Mouse (Mus musculus) gastrocnemius, postnatal 25 days (tissue): ENCODE results near the gene Nepro. TPM values are rescaled to one million over a fixed set of nuclear protein-coding genes. Genes with fewer than 3 reads are reported as not detected.

Experiments
- DNase-seq: peaks from one replicate; pipeline ENCODE4 v3.0.0; 2022
- long read RNA-seq, 2 experiments: library from polyadenylated mRNA; stranded (forward); transcript quantifications; one replicate each; pipeline ENCODE4 v2.0.0; 2021
- total RNA-seq, 2 experiments: library from RNA; stranded (reverse); gene quantifications; 1 replicate in 1 of 2; 2 replicates in 1 of 2; pipeline ENCODE4 v1.2.3; 2021

Gene Nepro
- total RNA-seq, result 1 to 10 TPM; 3.2 to 4.3 TPM
- long read RNA-seq, experiment 1, result 0 reads
- long read RNA-seq, experiment 2, partial matches to known transcripts, result 1 of 3 reads
- long read RNA-seq, experiment 2, other reads (novel, unspliced or antisense), result 2 of 3 reads

- DNase-seq, result peak; percentile 96
These were observed at the start of gene Nepro for GRCm38 (mm10) chr16:44724083-44724787. Nepro (plus strand) TSS chr16:44724301.

- DNase-seq, result no peak
These were observed 47.7 kb upstream of the Nepro start for GRCm38 (mm10) chr16:44676357-44676756.

- no peak for DNase-seq
These were observed 45.0 kb upstream of the Nepro start for GRCm38 (mm10) chr16:44679082-44679481.

GRCm38 (mm10) chr16:44679503-44679971 lies 44.6 kb upstream of the Nepro start:
- no peak for DNase-seq

GRCm38 (mm10) chr16:44680756-44681498 lies 43.2 kb upstream of the Nepro start:
- DNase-seq, result no peak

- no peak for DNase-seq
These were observed 39.5 kb upstream of the Nepro start for GRCm38 (mm10) chr16:44684646-44685045.

- no peak for DNase-seq
These were observed 38.7 kb upstream of the Nepro start for GRCm38 (mm10) chr16:44685401-44685800.

GRCm38 (mm10) chr16:44686991-44687718 lies 36.9 kb upstream of the Nepro start:
- no peak for DNase-seq

GRCm38 (mm10) chr16:44687719-44688420 lies 36.2 kb upstream of the Nepro start:
- no peak for DNase-seq

- no peak for DNase-seq
These were observed 35.6 kb upstream of the Nepro start for GRCm38 (mm10) chr16:44688507-44688906.

GRCm38 (mm10) chr16:44690501-44690900 lies 33.6 kb upstream of the Nepro start:
- no peak for DNase-seq

GRCm38 (mm10) chr16:44691066-44691465 lies 33.0 kb upstream of the Nepro start:
- no peak for DNase-seq

GRCm38 (mm10) chr16:44691561-44692141 lies 32.5 kb upstream of the Nepro start:
- DNase-seq, result peak; percentile 60

GRCm38 (mm10) chr16:44692541-44692940 lies 31.6 kb upstream of the Nepro start:
- DNase-seq, result no peak

- DNase-seq, result no peak
These were observed 30.4 kb upstream of the Nepro start for GRCm38 (mm10) chr16:44693695-44694094.

GRCm38 (mm10) chr16:44695214-44695858 lies 28.8 kb upstream of the Nepro start:
- DNase-seq, result no peak

- DNase-seq, result peak; percentile 21
These were observed 28.1 kb upstream of the Nepro start for GRCm38 (mm10) chr16:44695859-44696620.

- no peak for DNase-seq
These were observed 26.5 kb upstream of the Nepro start for GRCm38 (mm10) chr16:44697473-44698205.

GRCm38 (mm10) chr16:44701155-44701554 lies 22.9 kb upstream of the Nepro start:
- DNase-seq, result no peak
